Mouse (Mus musculus) midbrain, embryonic 14.5 days (tissue): ENCODE data around the gene Oxnad1. TPM values are rescaled to one million over a fixed set of nuclear protein-coding genes. Genes with fewer than 3 reads are reported as not detected.
"Not testable (repeated sequence)": the region's sequence is repeated elsewhere in the genome, so short reads cannot be mapped to it uniquely, and the experiment has no call there.

Source experiments
- ATAC-seq: fragments of 200-750 bp; cut with Nextera tagmentation; 2 replicates; pipeline ENCODE4 v1.8.0; 2017; ENCODE audit warnings: moderate number of reproducible peaks, moderate library complexity; ENCODE audit not compliant: low FRiP score, low TSS enrichment
- DNase-seq: peaks from one replicate; pipeline ENCODE4 v3.0.0-alpha.2; 2015
- H3K27ac ChIP-seq: fragments of 300-500 bp; sonication (generic); replicated peaks from 2 replicates; pipeline ENCODE4 v1.5.1; 2014; ENCODE audit warnings: mild to moderate bottlenecking, low read depth, low read length, moderate library complexity
- H3K27me3 ChIP-seq: fragments of 300-500 bp; sonication (generic); 2 replicates; pipeline ENCODE4 v1.6.1; 2014; ENCODE audit warnings: low read length, control low read depth, mixed read lengths; ENCODE audit not compliant: control insufficient read depth, insufficient read depth
- H3K36me3 ChIP-seq: fragments of 300-500 bp; sonication (generic); 2 replicates; pipeline ENCODE4 v1.6.1; 2014; ENCODE audit warnings: low read length, control low read depth; ENCODE audit not compliant: control insufficient read depth, insufficient read depth
- H3K4me1 ChIP-seq: fragments of 300-500 bp; sonication (generic); 2 replicates; pipeline ENCODE4 v1.6.1; 2014; ENCODE audit warnings: mild to moderate bottlenecking, antibody characterized with exemption, low read length, control low read depth; ENCODE audit not compliant: control insufficient read depth, insufficient read depth
- H3K4me2 ChIP-seq: fragments of 300-500 bp; sonication (generic); 2 replicates; pipeline ENCODE4 v1.6.1; 2014; ENCODE audit warnings: mild to moderate bottlenecking, low read length, moderate library complexity
- H3K4me3 ChIP-seq: fragments of 300-500 bp; sonication (generic); replicated peaks from 2 replicates; pipeline ENCODE4 v1.5.1; 2014; ENCODE audit warnings: low read depth, low read length
- H3K9ac ChIP-seq: fragments of 300-500 bp; sonication (generic); replicated peaks from 2 replicates; pipeline ENCODE4 v1.6.1; 2014; ENCODE audit warnings: mild to moderate bottlenecking, low read length, moderate library complexity
- H3K9me3 ChIP-seq: fragments of 300-500 bp; sonication (generic); 2 replicates; pipeline ENCODE4 v1.6.1; 2016; ENCODE audit warnings: low read length, control low read depth, mixed read lengths; ENCODE audit not compliant: control insufficient read depth
- whole genome bisulfite sequencing: fragments of 180-500 bp; shearing (Covaris S2); extraction: QIAGEN DNeasy Blood & Tissue Kit; methylation state at CpG from one replicate; pipeline ENCODE4 v1.1.7; 2014; 5-methylcytosine and 5-hydroxymethylcytosine counted together
- polyA plus RNA-seq: library from polyadenylated mRNA; unstranded; fragments of >200 nt; fragmentation: Nextera tagmentation; extraction: Ambion mirVana; gene quantifications from 2 replicates; pipeline ENCODE4 v1.2.1, GENCODE M21; 2014

The Oxnad1 gene
- polyA plus RNA-seq, 1 experiment from 2014 or later, result 11.7 TPM

- DNase-seq, result no peak
These were observed 1.7 kb upstream of the Oxnad1 start for GRCm38 (mm10) chr14:32083466-32083865.

GRCm38 (mm10) chr14:32085486-32086201 is 470 bp downstream of the Oxnad1 start, which contains the start of gene Dph3:
TSS of gene Dph3 (minus strand) at chr14:32085729.
- Histone ChIP-seq H3K9ac (peak within 1 kb of the TSS; percentile 70), H3K36me3 (peaks cover 24% of the 10 kb centered on the region), H3K27ac (peak within 1 kb of the TSS; percentile 84), H3K4me3 (peak within 1 kb of the TSS; percentile 56), H3K4me1 (peaks cover 17% of the 10 kb centered on the region), H3K9me3 (no peaks in the 10 kb centered on the region), H3K27me3 (no peaks in the 10 kb centered on the region), H3K4me2 (peak within 1 kb of the TSS; percentile 59)
- WGBS, result under 1% methylated on average over 43 of the region's 43 CpGs
- ATAC-seq, result peak; percentile 96
- DNase-seq, result peak; percentile 99

More at GRCm38 (mm10) chr14:32083466-32083865, 1.7 kb upstream of the Oxnad1 start:
- Histone ChIP-seq H3K4me3 (no peak overlapping the region), H3K4me1 (peaks cover 17% of the 10 kb centered on the region), H3K9ac (no peak overlapping the region), H3K27ac (no peak overlapping the region), H3K9me3 (no peaks in the 10 kb centered on the region), H3K36me3 (peaks cover 27% of the 10 kb centered on the region), H3K27me3 (no peaks in the 10 kb centered on the region), H3K4me2 (no peak overlapping the region)
- no peak for ATAC-seq
- WGBS, result 95% methylated on average over 2 of the region's 2 CpGs

- H3K4me3 ChIP-seq, result peak overlapping the region; percentile 56
- H3K27ac ChIP-seq, result no peak overlapping the region
- H3K9me3 ChIP-seq, result no peaks in the 10 kb centered on the region
- H3K36me3 ChIP-seq, result peaks cover 18% of the 10 kb centered on the region
- H3K4me1 ChIP-seq, result peaks cover 17% of the 10 kb centered on the region
- ATAC-seq, result no peak
- WGBS, result 31% methylated on average over 8 of the region's 8 CpGs
- H3K9ac ChIP-seq, result peak overlapping the region; percentile 70
- peak; percentile 10 for DNase-seq
- H3K4me2 ChIP-seq, result peak overlapping the region; percentile 59
- no peaks in the 10 kb centered on the region for H3K27me3 ChIP-seq
These were observed 1.1 kb downstream of the Oxnad1 start for GRCm38 (mm10) chr14:32086226-32086625.

GRCm38 (mm10) chr14:32087584-32088248 is 2.5 kb downstream of the Oxnad1 start:
- not testable (repeated sequence) for H3K9ac ChIP-seq, H3K27ac ChIP-seq, ATAC-seq, DNase-seq, H3K4me2 ChIP-seq, H3K4me3 ChIP-seq, H3K27me3 ChIP-seq, H3K9me3 ChIP-seq
- 92% methylated on average over 7 of the region's 7 CpGs for WGBS
- H3K36me3 ChIP-seq, result peaks cover 12% of the 10 kb centered on the region
- peaks cover 17% of the 10 kb centered on the region for H3K4me1 ChIP-seq

GRCm38 (mm10) chr14:32091124-32091523 is 6.0 kb downstream of the Oxnad1 start:
- Histone ChIP-seq H3K27ac (no peak overlapping the region), H3K4me2 (no peak overlapping the region), H3K9me3 (no peaks in the 10 kb centered on the region), H3K4me3 (no peak overlapping the region), H3K9ac (no peak overlapping the region), H3K36me3 (peaks cover 39% of the 10 kb centered on the region), H3K27me3 (no peaks in the 10 kb centered on the region), H3K4me1 (peaks cover 7% of the 10 kb centered on the region)
- no peak for ATAC-seq
- WGBS, result 91% methylated on average over 4 of the region's 4 CpGs
- no peak for DNase-seq

GRCm38 (mm10) chr14:32091704-32092103 is 6.5 kb downstream of the Oxnad1 start:
- Histone ChIP-seq H3K4me3 (no peak overlapping the region), H3K9ac (no peak overlapping the region), H3K4me2 (no peak overlapping the region), H3K9me3 (no peaks in the 10 kb centered on the region), H3K27me3 (no peaks in the 10 kb centered on the region), H3K36me3 (peaks cover 44% of the 10 kb centered on the region), H3K4me1 (0 out of 2 replicates have a peak, but pooled peaks cover under 1% of the 10 kb centered on the region), H3K27ac (no peak overlapping the region)
- ATAC-seq (no peak), DNase-seq (no peak)
- WGBS, result 94% methylated on average over 4 of the region's 4 CpGs

GRCm38 (mm10) chr14:32093018-32093417 is 7.8 kb downstream of the Oxnad1 start:
- H3K36me3 ChIP-seq, result peaks cover 57% of the 10 kb centered on the region
- WGBS, result 58% methylated on average over 1 of the region's 1 CpGs
- ATAC-seq, result no peak

GRCm38 (mm10) chr14:32093500-32094117 is 8.4 kb downstream of the Oxnad1 start:
- Histone ChIP-seq H3K9ac (no peak overlapping the region), H3K4me2 (no peak overlapping the region), H3K27me3 (no peaks in the 10 kb centered on the region), H3K9me3 (no peaks in the 10 kb centered on the region), H3K4me3 (no peak overlapping the region), H3K36me3 (peaks cover 63% of the 10 kb centered on the region), H3K27ac (no peak overlapping the region), H3K4me1 (no peaks in the 10 kb centered on the region)
- ATAC-seq (no peak), DNase-seq (no peak)
- 92% methylated on average over 11 of the region's 11 CpGs for WGBS

More at GRCm38 (mm10) chr14:32093018-32093417, 7.8 kb downstream of the Oxnad1 start:
- H3K4me1 ChIP-seq, result no peaks in the 10 kb centered on the region
- no peak overlapping the region for H3K4me2 ChIP-seq
- no peaks in the 10 kb centered on the region for H3K27me3 ChIP-seq
- no peaks in the 10 kb centered on the region for H3K9me3 ChIP-seq
- no peak overlapping the region for H3K4me3 ChIP-seq
- no peak overlapping the region for H3K27ac ChIP-seq
- DNase-seq, result no peak
- no peak overlapping the region for H3K9ac ChIP-seq
